Mouse (Mus musculus) C2C12 (cell line): ENCODE data around the gene E2f3. TPM values are rescaled to one million over a fixed set of nuclear protein-coding genes. Genes with fewer than 3 reads are reported as not detected.

ENCODE experiments used
- H3K27me3 ChIP-seq: one replicate; pipeline ENCODE4 v1.6.1; 2011; ENCODE audit not compliant: control insufficient read depth, insufficient read depth, insufficient read length
- H3K36me3 ChIP-seq: one replicate; pipeline ENCODE4 v1.6.1; 2011; ENCODE audit not compliant: control insufficient read depth, insufficient read depth
- H3K4me3 ChIP-seq: one replicate; pipeline ENCODE4 v1.5.1; 2011; ENCODE audit warnings: mild to moderate bottlenecking, control low read depth; ENCODE audit not compliant: poor library complexity, insufficient read depth, severe bottlenecking
- H3K79me2 ChIP-seq: one replicate; pipeline ENCODE4 v1.6.1; 2011; ENCODE audit not compliant: control insufficient read depth, insufficient read depth
- H3K79me3 ChIP-seq: one replicate; pipeline ENCODE4 v1.6.1; 2011; ENCODE audit warnings: low read depth, control low read depth
- H3ac ChIP-seq: one replicate; pipeline ENCODE3; 2011; ENCODE audit warnings: low read depth; ENCODE audit not compliant: control insufficient read depth, insufficient read length
- CEBPB ChIP-seq: IDR thresholded peaks from one replicate; pipeline ENCODE4 v1.6.1; 2011; ENCODE audit warnings: low read depth, mild to moderate bottlenecking, control low read depth, moderate library complexity
- CTCF ChIP-seq: IDR thresholded peaks from one replicate; pipeline ENCODE4 v1.5.1; 2011; ENCODE audit not compliant: control insufficient read depth, insufficient read depth, insufficient read length
- FOSL1 ChIP-seq: IDR thresholded peaks from one replicate; pipeline ENCODE4 v1.8.0; 2011; ENCODE audit warnings: mild to moderate bottlenecking, low read length; ENCODE audit not compliant: poor library complexity, insufficient read depth, severe bottlenecking
- MAX ChIP-seq: IDR thresholded peaks from one replicate; pipeline ENCODE4 v1.6.1; 2011; ENCODE audit warnings: mild to moderate bottlenecking, control low read depth
- MYOD1 ChIP-seq: IDR thresholded peaks from one replicate; pipeline ENCODE4 v1.6.1; 2011; ENCODE audit warnings: low read depth; ENCODE audit not compliant: control insufficient read depth, insufficient read length
- MYOG ChIP-seq: IDR thresholded peaks from one replicate; pipeline ENCODE4 v1.6.1; 2011; ENCODE audit not compliant: control insufficient read depth, insufficient read length; ENCODE audit errors: extremely low read depth
- USF1 ChIP-seq: IDR thresholded peaks from one replicate; pipeline ENCODE4 v1.6.1; 2011; ENCODE audit warnings: low read depth, mild to moderate bottlenecking, control low read depth, moderate library complexity
- polyA plus RNA-seq: library from polyadenylated mRNA; unstranded; fragments of >200 nt; fragmentation: generic; extraction: Trizol; gene quantifications from one replicate; pipeline ENCODE4 v1.2.1, GENCODE M21; 2012; ENCODE audit warnings: missing spikeins

E2f3 gene
- polyA plus RNA-seq, 1 experiment, result 10.2 TPM

- Histone ChIP-seq H3K27me3 (no peaks in the 10 kb centered on the region), H3K4me3 (no peak overlapping the region), H3K79me2 (peaks cover 100% of the 10 kb centered on the region), H3K36me3 (peaks cover 45% of the 10 kb centered on the region), H3K79me3 (peaks cover 100% of the 10 kb centered on the region), H3ac (no peak overlapping the region)
- no peak for TF ChIP-seq CEBPB
- TF ChIP-seq USF1, result no peak
- TF ChIP-seq CTCF, result no peak
- TF ChIP-seq FOSL1, result no peak
- TF ChIP-seq MAX, result no peak
- TF ChIP-seq MYOD1, result no peak
- TF ChIP-seq MYOG, result no peak
Observed at GRCm38 (mm10) chr13:29974066-29974465, 11.8 kb downstream of the E2f3 start.

- TF ChIP-seq MYOD1 (no peak), USF1 (no peak), MAX (no peak), CTCF (no peak), MYOG (no peak), FOSL1 (no peak), CEBPB (no peak)
- H3K4me3 ChIP-seq, result no peak overlapping the region
Observed at GRCm38 (mm10) chr13:29973610-29974009, 12.3 kb downstream of the E2f3 start.

GRCm38 (mm10) chr13:29970333-29970732 lies 15.5 kb downstream of the E2f3 start:
- H3K4me3 ChIP-seq, result no peak overlapping the region
- H3K79me2 ChIP-seq, result peaks cover 100% of the 10 kb centered on the region
- H3K27me3 ChIP-seq, result no peaks in the 10 kb centered on the region
- H3K36me3 ChIP-seq, result peaks cover 20% of the 10 kb centered on the region
- H3K79me3 ChIP-seq, result peaks cover 100% of the 10 kb centered on the region
- no peak for TF ChIP-seq MYOD1
- no peak for TF ChIP-seq CTCF
- TF ChIP-seq USF1, result no peak
- no peak for TF ChIP-seq CEBPB
- no peak for TF ChIP-seq MYOG
- no peak for TF ChIP-seq FOSL1
- no peak for TF ChIP-seq MAX
- H3ac ChIP-seq, result no peak overlapping the region

More at GRCm38 (mm10) chr13:29973610-29974009, 12.3 kb downstream of the E2f3 start:
- Histone ChIP-seq H3ac (no peak overlapping the region), H3K36me3 (peaks cover 44% of the 10 kb centered on the region), H3K79me2 (peaks cover 100% of the 10 kb centered on the region), H3K27me3 (no peaks in the 10 kb centered on the region), H3K79me3 (peaks cover 100% of the 10 kb centered on the region)

- Histone ChIP-seq H3K27me3 (no peaks in the 10 kb centered on the region), H3K36me3 (peaks cover 27% of the 10 kb centered on the region), H3K4me3 (no peak overlapping the region), H3K79me2 (peaks cover 100% of the 10 kb centered on the region), H3K79me3 (peaks cover 100% of the 10 kb centered on the region), H3ac (no peak overlapping the region)
- no peak for TF ChIP-seq FOSL1
- TF ChIP-seq CTCF, result no peak
Observed at GRCm38 (mm10) chr13:29968636-29969035, 17.2 kb downstream of the E2f3 start.

- TF ChIP-seq MYOG (no peak), CTCF (no peak), CEBPB (no peak), USF1 (no peak), FOSL1 (no peak), MYOD1 (no peak), MAX (no peak)
- Histone ChIP-seq H3K36me3 (peaks cover 32% of the 10 kb centered on the region), H3K79me3 (peaks cover 99% of the 10 kb centered on the region), H3K4me3 (no peak overlapping the region), H3K27me3 (no peaks in the 10 kb centered on the region), H3K79me2 (peaks cover 100% of the 10 kb centered on the region), H3ac (no peak overlapping the region)
Observed at GRCm38 (mm10) chr13:29967367-29967766, 18.5 kb downstream of the E2f3 start.

GRCm38 (mm10) chr13:29966966-29967365 lies 18.9 kb downstream of the E2f3 start:
- TF ChIP-seq MAX (no peak), USF1 (no peak)
- Histone ChIP-seq H3ac (no peak overlapping the region), H3K79me3 (peaks cover 99% of the 10 kb centered on the region), H3K27me3 (no peaks in the 10 kb centered on the region), H3K4me3 (no peak overlapping the region), H3K79me2 (peaks cover 100% of the 10 kb centered on the region), H3K36me3 (peaks cover 32% of the 10 kb centered on the region)

GRCm38 (mm10) chr13:29964087-29964486 lies 21.8 kb downstream of the E2f3 start:
- Histone ChIP-seq H3K36me3 (peaks cover 36% of the 10 kb centered on the region), H3K79me2 (peaks cover 100% of the 10 kb centered on the region), H3K4me3 (no peak overlapping the region), H3K79me3 (peaks cover 99% of the 10 kb centered on the region), H3ac (no peak overlapping the region), H3K27me3 (no peaks in the 10 kb centered on the region)
- TF ChIP-seq MYOG (no peak), FOSL1 (no peak), MYOD1 (no peak), CTCF (no peak), CEBPB (no peak), MAX (no peak), USF1 (no peak)
